Mouse (Mus musculus) urinary bladder, postnatal 10 days (tissue): Measurements from ENCODE around the gene Gm17334.

Experiments used
- DNase-seq: peaks from one replicate; pipeline ENCODE4 v3.0.0; 2022; ENCODE audit warnings: low spot score

The Gm17334 gene

DNA sequence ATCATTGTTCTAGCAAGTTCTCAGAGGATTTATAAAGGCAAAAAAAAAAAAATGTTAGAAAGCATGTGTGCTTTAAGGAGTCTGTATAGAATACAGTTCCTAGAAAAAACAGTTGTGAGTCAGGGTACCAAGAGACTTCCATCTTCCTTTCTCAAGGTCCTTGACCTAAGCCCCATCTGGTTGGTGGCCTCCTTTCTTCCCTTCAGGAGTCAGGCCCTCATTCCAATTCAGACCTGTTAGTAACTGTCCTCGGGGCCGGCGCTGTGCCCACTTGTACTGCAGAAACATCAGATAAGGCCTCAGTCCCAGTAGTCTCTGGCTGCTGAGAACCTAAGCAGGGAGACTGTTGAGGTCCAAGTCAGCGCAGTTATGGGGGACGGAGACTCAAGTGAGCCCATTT is at the start of gene Gm17334:
Gene Gm17334, minus strand, starts transcription at position 101 of the 400 bp plus-strand sequence.
- no peak for DNase-seq

DNA sequence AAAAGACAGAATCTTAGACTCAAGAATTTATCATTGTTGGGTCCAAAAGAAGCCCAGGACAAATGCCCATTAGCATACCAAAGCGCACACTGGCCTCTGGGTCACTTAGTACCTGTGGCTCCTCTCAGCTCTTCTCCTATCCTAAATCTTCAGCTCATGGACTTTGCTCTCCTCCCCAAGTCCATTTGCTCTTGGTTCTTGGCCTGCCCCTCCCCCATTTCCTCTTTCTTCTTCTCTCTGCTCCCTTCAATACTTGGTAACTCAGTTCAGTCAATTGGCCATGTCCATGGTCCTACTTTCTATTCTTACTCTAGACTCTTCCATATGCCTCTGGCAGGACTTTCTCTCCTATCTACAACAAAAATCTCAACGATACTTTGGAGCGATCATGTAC is 49.0 kb upstream of the Gm17334 start:
- DNase-seq: no peak

DNA sequence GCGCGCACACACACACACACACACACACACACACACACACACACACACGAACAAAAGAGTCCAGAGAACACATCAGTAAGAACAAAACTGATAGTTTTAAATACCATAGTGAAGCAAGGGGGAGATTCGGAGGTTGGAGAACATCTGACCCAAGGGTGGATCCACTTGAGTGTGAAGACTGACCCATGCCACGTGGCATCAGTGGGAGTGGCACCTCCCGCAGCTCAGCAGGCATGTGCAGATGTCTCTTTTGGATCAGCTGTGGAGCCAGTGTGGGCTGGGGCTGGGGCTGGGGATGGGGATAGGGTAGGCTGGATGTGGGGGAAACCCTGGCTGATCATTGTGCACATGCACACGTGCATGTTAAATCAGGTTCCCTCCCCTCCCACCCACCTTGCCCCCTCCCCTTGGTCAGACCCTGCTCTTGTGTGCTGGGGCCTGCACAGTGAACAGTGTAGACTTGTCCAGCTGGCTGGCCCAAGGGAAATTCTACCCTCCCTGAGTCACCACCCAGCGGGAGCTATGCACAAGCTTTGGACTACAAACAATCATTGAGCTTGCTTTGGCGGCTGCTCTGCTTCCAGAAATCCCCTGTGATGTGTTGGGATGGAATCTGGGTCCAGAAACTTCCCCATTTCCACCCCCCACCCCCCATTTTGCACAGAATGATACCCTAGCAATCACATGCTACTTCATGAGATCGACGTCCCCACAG is 48.4 kb upstream of the Gm17334 start:
- no peak for DNase-seq

DNA sequence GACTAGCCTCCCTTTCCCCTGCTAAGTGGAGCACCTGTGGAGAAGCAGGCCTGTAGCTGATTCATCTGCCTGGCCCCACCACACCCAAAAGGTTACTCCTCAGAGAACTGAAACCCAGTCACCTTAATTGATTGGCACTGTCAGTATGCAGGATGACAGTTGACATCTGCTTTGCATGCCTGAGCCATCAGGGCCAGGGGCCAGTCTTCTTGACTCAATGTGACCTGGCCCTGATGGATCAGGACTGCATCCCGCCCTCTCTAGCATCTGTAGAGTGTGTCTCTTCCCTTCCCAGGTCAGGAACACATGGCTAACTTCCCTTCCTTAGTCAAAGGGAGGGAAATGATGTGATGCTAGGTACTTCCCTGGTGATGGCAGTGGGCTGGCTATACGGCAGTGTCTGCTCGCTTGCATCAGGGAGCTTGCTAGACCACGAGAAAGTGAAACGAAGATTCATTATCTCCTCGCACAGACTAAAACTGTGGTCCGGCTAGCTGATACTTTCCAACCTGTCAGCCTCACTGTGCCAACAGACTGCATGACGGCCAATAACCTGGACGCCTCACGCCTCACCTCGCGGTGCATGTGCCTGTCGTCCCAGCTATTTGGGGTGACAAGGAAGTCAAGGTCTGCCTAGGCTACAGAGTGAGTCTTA is 47.7 kb upstream of the Gm17334 start:
- no peak for DNase-seq

DNA sequence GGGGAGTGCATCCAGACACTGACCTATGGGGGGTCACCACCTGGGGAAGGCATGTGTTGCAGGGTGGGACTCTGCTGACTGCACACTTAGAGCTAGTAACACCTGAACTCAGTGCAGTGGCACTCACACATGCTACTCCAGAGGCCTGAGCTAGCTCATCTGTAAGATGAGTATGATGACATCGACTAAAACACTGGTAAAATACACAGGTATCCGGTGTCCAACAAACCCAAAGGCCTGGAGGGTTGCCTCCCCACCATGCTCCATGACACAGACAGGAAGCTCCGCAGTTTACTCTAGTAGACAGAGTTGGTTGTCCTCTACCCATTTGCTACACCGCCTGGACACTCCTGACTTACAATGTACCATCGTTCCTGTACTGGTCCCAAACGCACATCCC is 46.5 kb upstream of the Gm17334 start:
- no peak for DNase-seq

DNA sequence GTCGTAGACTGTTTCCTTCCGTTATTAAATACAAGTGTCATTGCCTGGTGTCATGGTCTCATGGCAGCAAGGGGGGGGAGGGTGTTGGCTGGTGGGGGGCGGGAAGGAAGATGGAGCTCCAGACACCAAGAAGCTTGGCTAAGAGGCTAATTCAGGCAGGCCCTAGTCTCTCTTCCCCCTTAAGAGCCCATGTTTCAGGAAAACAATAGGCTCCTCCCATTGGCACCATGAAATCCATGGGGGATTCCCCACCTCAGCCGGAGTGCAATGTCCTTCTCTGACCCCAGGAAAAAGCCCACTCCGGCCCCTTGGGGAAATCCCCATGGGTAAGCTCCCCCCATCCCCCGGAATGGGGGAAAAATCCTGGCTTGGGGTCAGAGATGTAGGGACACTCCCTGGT is 45.8 kb upstream of the Gm17334 start:
- DNase-seq: no peak

DNA sequence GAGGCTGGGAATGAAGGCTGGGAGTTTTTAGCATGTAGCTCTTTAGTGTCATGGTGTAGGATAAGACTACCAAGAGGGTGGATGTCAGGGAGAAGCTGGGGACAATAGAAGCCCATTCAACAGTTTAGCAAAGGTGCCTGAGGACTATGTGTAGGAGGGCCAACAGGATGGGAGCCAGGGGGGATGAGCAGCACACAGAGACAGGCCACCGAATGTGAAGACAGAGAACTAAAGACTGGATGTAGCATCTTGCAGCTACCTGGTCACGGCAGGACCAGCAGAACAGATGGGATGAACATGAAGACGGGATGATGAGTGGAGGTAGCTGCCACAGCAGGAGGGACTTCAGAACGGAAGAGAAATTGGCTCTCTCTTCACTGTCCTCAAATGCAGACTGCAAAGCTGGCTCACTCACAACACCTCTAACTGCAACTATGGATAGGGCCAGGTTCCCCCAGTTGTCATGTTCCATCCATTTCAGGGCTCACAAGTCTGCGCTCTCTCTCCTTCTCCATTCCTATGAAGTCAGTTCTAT is 43.9 kb upstream of the Gm17334 start:
- DNase-seq: no peak

DNA sequence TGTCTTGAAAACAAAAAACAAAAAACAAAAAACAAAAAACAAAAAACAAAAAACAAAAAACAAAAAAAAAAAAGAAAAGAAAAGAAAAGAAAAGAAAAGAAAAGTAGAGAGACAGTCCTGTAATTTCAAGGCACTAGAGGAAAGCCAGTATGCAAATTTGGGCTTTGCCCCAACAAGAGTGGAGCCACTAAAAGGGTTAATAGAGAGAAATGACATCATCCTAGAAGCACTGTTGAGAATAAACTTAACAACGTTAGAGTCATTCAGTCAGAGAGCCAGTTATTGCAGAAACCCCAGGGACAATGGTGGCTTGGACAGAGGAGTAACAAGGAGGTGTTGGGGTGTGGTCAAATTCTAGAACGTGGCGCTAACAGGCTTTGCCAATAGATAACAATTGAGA is 41.8 kb upstream of the Gm17334 start:
- no peak for DNase-seq

DNA sequence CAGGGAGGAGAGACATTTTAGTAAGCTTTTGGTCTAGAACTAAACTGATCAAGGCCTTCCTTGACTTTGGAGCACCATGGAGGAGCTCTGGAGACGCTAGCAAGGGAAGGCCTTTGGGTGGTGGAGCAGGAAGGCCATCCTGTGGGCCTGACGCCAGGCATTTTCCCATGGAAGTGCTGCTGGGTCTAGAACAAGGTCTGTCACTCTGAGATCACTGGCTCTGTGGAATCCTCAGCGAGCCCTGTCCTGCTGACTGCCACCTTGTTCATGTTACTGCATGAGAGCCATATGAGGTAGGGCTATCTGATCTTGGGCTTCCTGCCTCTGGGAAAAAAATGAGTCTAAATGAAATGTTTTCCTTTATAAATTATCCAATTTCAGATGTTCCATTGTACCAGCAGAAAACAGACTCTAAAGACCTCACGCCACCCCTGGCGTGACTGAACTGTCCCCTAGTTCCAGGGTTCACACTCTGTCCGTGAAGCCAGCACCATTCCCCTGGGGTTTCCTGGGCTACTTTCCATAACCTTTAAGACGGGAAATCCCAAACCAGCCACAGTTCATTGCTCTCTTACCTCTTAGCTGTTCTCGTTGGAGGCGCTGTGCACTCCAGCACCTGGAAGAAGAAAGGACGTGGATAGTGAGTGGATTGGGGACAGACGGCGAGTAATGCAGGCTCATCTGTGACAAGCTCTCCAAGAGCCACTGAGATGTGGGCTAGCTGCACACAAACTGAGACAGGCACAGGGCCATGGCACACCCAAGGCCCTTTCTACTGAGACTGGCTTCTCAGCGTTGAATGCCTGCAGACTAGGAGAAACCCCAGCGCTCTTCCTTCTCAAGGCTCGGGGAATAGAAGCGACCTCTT is 40.2 kb upstream of the Gm17334 start:
- no peak for DNase-seq

DNA sequence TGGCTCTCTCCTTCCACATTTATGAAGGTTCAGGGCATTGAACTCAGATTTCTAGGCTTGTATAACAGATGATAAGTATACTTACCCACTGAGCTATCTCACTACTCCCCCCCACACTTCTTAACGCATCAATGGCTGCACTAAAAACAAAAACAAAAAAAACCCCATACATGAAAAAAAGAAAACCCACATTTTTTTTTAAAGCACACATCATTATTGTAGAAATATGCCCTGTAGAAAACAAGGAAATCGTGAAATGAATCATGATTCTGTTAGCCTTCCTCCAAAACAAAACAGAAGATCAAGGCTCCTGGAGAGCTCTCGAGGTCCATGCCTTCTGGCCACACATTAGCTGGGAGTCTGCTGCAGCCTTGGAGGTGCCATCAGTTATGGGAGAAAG is 38.3 kb upstream of the Gm17334 start:
- no peak for DNase-seq

DNA sequence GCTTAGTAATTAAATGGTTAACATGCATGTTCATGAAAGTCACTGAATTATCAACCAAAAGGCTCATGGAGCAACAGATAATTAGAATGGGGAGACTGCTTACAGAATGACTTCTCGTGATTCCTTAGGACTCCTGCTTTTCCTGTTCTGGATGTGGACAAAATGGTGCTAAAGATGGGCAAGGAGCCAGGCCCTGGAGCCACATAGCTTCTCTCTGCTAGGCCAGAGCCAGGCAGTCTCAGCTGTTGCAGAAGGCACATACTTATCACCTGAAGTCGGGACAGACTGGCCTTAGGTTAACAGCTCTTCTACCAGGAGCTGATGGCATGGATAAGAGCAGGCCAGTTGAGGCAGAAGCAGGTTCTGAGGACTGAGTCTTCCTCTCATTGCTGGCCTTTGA is 37.8 kb upstream of the Gm17334 start:
- DNase-seq: no peak

DNA sequence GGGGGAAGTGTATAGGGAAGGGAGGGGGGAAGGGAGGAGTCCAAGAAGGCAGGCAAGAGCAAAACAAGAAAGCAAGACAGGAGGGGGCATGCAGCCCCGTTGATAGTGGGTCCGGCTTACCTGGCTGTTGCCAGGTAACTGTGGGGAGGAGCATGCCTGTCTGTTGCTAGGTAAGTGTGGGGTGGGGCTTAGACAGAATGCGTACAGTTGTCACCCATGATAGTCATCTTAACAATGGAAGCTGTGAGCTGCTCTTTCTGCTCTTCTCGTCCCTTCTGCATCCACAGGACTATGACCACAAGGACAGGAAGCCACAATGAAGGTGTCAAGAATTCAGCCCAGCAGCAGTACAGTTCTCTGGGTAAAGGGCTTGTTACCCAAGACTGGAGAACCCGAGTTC is 37.2 kb upstream of the Gm17334 start:
- DNase-seq: no peak

DNA sequence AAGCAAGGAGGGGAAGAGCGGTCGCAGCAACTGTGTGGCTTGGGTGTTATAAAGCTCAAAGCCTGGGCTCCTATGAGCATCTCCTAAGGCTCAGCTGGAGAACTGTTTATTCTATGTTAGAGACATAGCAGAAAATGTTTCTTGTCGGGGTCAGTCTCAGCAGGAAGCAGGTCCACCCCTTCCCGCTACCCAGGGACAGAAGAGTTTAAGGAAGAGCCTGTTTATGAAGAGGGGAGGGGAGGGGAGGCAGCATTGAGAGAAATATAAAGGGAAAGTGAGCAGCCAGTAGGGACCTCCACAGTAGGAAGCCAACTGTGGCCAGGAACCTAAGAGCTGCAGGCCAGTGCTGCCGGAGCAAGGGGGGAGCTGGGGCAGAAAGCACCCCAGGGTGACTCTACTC is 36.4 kb upstream of the Gm17334 start:
- no peak for DNase-seq

DNA sequence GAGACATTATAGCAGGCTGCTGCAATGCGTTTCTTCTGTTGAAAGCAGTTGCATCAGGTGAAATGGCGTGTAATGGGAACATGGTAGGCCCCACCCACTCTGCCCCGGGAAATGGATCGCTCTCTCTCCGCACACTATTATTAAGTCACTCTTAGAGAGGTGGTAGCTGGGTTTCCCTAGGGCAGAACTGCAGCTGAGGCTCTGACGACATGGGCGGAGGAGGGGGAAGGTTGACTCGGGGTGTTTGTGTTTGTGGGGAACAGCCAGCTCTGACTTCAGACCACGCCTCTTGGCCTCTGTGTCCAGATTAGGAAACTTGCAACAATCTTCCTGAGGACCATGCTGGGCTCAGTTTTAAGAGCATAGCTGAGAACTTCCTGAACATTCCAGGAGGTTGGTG is 32.8 kb upstream of the Gm17334 start:
- no peak for DNase-seq

DNA sequence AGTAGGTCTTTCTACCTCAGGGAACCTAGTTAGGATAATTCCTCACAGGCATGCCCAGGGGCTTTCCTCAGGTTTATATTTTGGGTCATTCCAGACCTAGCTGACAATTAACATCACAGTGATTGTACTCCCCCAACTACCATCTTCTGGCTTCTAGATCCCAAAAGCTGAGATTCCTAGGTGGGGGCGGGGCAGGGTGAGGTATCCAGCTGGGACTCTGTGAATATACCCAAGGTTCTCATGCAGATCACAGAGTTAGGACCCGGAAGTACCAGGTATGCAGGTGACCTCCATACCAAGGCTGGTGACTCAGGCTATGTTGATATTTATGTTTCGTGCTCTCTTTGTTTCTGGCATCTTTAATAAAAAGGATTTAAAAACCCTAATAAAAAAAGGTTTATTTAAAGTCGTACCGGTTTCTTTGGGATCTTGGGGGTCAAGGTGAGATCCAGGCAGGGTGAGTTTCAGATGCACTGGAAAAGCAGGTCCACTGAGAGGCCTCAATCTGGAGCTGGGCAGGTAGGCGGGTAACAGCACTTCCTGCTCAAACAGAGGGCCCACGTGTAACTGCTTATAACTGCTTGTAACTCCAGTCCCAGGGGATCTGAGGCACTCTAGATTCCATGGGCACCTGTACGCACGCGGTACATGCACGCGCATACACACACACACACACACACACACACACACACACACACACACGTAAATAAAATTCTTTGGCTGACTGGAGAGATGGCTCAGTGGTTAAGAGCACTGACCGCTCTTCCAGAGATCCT is 31.8 kb upstream of the Gm17334 start:
- DNase-seq: no peak

DNA sequence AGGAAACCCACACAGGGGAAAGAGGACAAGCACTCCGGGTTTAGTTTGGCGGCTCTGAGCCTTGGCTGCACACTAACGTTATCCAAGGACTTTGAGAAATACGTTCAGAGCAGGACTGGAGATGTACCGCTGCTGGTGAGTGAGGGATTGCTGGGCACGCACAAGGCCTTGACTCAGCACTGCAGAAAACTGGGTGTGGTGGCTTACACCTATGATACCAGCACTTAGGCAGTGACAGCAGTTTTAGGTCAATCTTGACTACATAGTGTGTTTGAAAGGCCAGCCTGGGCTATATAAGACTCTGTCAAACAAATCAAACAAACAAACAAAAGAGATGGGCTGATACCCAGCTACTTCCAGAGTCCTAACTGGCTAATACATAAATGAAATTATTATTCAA is 30.5 kb upstream of the Gm17334 start:
- no peak for DNase-seq

DNA sequence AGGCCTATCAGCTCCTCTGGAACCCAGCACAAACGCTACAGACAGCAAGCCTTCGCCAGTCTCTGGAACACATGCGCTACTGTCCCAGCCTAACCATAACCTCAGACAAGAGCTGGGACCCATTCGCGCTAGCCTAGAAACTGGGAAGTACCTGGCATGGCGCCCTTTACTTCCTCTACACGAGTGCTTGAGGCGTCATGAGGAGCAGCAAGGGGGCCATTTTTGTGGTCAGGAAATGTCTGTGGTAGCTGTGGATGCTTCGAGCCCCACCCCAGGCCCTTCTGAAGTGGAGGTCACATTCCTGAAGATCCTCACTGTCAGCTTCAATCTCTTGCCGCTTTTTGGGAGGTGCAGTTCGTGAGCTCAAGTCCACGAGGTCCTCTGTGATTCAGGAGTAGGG is 30.1 kb upstream of the Gm17334 start:
- no peak for DNase-seq

DNA sequence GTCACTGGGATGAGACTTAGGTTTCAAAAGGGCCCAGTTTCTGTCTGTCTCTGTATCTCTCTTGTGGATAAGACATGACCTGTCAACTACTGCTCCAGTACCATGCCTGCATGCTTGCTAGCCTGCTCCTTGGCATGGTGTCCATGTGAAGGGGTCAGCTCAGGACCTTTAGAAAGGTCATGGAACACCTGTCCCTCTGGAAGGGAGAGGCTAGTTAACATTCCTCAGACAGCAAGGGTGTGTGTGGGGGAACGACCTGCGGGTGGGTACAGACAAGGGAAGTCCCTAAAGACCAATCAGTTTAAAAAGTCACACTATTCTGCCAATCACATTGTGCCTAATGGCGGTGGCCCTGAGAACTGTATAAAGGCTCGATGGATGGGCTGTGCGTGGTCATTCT is 28.0 kb upstream of the Gm17334 start:
- no peak for DNase-seq

DNA sequence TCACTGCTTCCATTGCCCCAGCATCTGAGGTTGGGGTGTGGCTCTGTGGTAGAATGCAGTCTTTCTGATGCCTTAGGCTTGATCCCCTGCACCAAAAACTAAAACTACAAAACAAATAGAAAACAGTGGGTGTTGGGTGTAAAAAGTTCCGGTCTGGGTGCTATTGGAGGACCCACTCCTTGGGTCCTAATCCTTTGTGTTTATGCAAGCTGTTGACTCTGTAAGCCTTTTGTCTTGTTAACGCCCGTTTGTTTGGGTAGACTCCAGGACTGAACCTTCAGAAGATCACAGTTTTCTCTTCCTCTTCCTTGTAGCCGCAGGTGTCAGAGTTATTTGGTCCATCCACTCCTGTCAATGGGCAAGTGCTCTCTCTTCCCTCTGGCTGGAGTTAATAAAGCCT is 27.0 kb upstream of the Gm17334 start:
- DNase-seq: no peak

DNA sequence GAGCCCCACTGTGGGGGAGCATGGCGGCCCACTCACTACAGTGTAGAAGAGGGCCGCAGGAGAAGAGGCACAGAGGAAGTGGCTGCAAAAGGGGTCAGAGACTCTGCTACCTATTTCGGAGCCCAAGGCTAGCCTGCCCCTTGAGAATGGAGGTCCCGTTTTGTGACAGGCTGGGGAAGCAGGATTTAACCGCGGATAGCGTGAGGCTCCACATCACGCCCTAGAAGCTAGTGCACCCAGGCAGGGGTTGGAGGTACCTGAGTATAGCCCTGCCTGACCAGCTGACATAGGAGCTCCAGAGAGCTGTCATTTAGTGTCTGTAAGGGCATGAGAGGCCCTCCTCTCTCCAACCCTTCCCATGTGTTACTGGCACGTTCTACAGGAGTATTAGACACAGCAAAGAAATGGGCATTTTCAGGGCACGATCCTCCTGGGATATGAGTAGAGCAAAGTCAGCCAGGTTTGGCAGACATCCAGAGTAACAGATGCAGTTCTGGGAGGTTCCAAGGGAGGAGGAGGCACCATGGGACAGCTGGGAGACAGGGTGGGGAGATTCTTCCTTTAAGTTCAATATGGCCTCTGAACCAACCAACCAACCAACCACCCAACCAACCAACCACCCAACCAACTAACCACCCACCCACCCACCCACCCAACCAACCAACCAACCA is 25.2 kb upstream of the Gm17334 start:
- no peak for DNase-seq

DNA sequence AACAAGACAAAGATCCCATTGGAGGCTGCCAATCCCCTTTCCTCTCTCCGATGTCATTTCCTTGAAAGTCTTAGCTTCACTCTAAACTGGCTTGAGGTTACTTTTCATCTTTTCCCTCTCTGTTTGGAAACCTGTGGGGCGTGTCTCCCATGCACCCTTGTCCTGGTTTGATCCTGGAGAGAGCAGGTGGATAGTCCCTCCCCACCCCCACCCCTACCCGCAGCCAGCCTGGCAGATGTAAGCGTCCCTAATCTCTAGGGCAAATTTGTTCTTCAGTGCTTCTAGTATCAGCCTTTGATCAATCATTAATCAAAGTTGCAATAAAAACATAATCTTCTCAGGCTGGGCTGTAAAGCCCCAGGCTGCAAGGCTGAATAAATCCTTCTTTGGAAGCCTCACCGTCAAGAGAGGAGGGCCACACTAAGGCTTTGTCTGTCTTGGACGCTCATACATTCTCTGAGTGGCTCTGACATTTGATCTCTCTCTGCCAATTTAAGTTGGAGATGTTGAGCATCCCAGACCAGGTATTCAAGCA is 24.5 kb upstream of the Gm17334 start:
- DNase-seq: no peak
